Mouse (Mus musculus): ENCODE measurements around the gene Gm21209.
"Not testable (repeated sequence)": the region's sequence is repeated elsewhere in the genome, so short reads cannot be mapped to it uniquely, and the experiment has no call there.

Gm21209 gene

DNA sequence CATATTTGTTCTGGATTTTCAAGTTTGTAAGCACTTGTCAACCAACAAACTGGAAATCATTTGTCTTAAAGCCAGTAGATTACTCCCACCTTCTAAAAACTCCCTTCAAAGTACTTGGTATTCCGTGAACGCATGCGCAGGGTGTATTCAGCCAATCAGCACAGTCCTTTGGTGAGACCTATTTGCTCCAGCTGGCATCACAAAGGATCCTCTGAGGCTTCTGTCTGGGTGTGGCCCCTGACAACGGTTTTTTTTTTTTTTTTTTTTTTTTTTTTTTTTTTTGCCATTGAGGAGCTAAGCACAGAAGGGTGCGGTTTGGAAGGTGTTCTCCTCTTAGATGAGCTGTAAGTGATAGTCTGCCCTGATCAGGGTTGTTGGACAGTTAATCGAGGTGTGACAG lies at the start of gene Gm21209:
Gm21209 (plus strand) TSS at position 301 of the 400 bp plus-strand sequence.
- not testable (repeated sequence) for DNase-seq (ENCODE audit: low spot score)

Measured in MN1 (cell line).